Mouse (Mus musculus): ENCODE data around the gene Ubr4. TPM values are rescaled to one million over a fixed set of nuclear protein-coding genes. Genes with fewer than 3 reads are reported as not detected.
A peak's percentile ranks its signal among the peaks of the same experiment; 100 is the strongest.

Gene Ubr4
- polyA plus RNA-seq, 1 experiment from 2014 or later: 84.5 TPM

DNA sequence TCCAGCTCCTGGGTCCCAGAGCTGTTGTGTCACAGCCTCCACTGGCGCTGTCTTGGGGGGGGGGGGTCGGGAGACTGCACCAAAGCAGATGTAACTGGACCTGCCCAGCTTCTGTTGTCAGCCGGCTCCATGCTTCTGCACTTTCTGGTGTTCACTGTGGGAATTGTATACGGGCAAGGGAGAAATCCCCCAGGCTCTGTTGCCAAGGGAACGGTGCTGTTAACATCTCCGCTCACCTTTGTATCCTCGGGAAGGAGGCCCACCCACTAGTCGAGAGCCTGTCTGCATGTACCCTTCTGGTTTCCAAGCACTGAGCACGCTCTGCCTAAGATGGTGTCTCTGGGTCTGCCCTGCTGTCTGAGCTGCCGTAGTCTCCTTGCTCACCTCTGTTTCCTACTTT, 134.7 kb downstream of the Ubr4 start:
- 57% methylated on average over 10 of the region's 10 CpGs for WGBS
- H3K4me3 ChIP-seq (ENCODE audit: low read depth, low read length): no peak overlapping the region
- no peaks in the 10 kb centered on the region for H3K27me3 ChIP-seq (ENCODE audit: insufficient read depth, low read length)
- no peaks in the 10 kb centered on the region for H3K9me3 ChIP-seq (ENCODE audit: low read depth, low read length)
- H3K4me2 ChIP-seq: no peak overlapping the region
- DNase-seq: no peak
- peaks cover 97% of the 10 kb centered on the region for H3K36me3 ChIP-seq (ENCODE audit: insufficient read depth)
- TF ChIP-seq CTCF (IDR thresholded peaks at IDR 0.05; ENCODE audit: low read depth): no peak
- H3K4me1 ChIP-seq (ENCODE audit: insufficient read depth): no peaks in the 10 kb centered on the region
- H3K9ac ChIP-seq: no peak overlapping the region
- no peak for ATAC-seq (ENCODE audit: insufficient read depth)
- no peak overlapping the region for H3K27ac ChIP-seq (ENCODE audit: low read depth)

DNA sequence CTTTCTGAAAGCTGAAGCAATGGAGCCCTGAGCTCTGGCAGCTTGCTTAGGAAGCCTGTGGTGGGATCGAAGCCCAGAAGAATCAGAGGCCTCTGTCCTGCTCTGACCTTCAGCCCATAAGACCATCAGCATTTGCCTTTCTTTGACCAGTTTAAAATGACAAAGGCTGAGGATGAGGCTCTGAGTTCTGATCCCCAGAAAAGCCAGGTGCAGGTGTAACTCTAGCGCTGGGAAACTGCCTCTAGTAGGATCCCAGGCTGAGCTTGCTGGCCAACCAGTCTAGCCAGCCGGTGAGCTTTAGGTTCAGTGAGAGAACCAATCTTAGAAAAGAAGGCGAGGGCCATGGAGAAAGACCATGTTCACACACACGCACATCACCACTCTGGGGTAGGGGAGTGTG, 135.9 kb downstream of the Ubr4 start:
- no peak for TF ChIP-seq CTCF (IDR thresholded peaks at IDR 0.05; ENCODE audit: low read depth)
- Histone ChIP-seq H3K4me1 (ENCODE audit: insufficient read depth) (no peaks in the 10 kb centered on the region), H3K4me3 (ENCODE audit: low read depth, low read length) (no peak overlapping the region), H3K9ac (no peak overlapping the region), H3K9me3 (ENCODE audit: low read depth, low read length) (no peaks in the 10 kb centered on the region), H3K27ac (ENCODE audit: low read depth) (no peak overlapping the region), H3K27me3 (ENCODE audit: insufficient read depth, low read length) (no peaks in the 10 kb centered on the region), H3K4me2 (no peak overlapping the region), H3K36me3 (ENCODE audit: insufficient read depth) (peaks cover 85% of the 10 kb centered on the region)
- DNase-seq (no peak), ATAC-seq (ENCODE audit: insufficient read depth) (no peak)
- WGBS: 90% methylated on average over 5 of the region's 5 CpGs

GRCm38 (mm10) chr4:139489946-139490345, 137.5 kb downstream of the Ubr4 start:
- no peak for TF ChIP-seq CTCF (IDR thresholded peaks at IDR 0.05; ENCODE audit: low read depth)
- Histone ChIP-seq H3K4me1 (ENCODE audit: insufficient read depth) (no peaks in the 10 kb centered on the region), H3K4me2 (no peak overlapping the region), H3K9me3 (ENCODE audit: low read depth, low read length) (no peaks in the 10 kb centered on the region), H3K9ac (no peak overlapping the region), H3K27me3 (ENCODE audit: insufficient read depth, low read length) (no peaks in the 10 kb centered on the region), H3K27ac (ENCODE audit: low read depth) (no peak overlapping the region), H3K36me3 (ENCODE audit: insufficient read depth) (peaks cover 69% of the 10 kb centered on the region), H3K4me3 (ENCODE audit: low read depth, low read length) (no peak overlapping the region)
- WGBS: 83% methylated on average over 1 of the region's 1 CpGs
- DNase-seq: no peak
- no peak for ATAC-seq (ENCODE audit: insufficient read depth)

DNA sequence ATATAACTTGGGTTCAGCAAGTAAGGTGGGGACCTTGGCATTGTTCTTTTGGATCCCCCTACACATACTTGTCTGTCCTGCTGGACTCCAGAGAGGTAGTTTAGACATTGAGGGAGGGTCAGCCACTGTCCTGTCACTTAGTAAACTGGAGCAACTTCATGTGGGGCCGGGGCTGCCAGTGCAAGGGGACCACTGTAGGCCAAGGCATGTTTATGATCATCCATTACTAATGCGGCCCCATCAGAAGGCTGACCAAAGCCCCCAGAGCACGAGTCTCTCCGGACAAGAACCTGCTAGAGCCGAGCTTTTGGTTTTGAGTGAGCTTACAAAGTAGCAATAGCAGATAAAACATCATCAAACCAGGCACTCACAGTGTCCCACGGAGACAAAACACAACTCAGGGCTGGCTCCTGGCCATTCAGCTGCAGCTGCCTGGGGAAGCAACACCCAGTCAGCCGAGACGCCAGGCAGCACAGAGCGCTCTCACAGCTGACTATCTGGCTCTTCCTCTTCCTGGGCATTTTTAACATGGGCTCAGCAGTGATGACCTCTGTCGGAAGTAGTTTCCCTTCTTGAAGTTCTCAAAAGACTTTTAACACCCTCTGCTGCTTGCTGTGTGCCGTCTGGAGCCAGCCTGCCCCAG, 138.1 kb downstream of the Ubr4 start:
- no peaks in the 10 kb centered on the region for H3K9me3 ChIP-seq (ENCODE audit: low read depth, low read length)
- WGBS: 78% methylated on average over 11 of the region's 11 CpGs
- no peak for ATAC-seq (ENCODE audit: insufficient read depth)
- H3K4me3 ChIP-seq (ENCODE audit: low read depth, low read length): no peak overlapping the region
- peaks cover 63% of the 10 kb centered on the region for H3K36me3 ChIP-seq (ENCODE audit: insufficient read depth)
- peak; percentile 53 for DNase-seq
- H3K27me3 ChIP-seq (ENCODE audit: insufficient read depth, low read length): no peaks in the 10 kb centered on the region
- H3K4me2 ChIP-seq: no peak overlapping the region
- H3K4me1 ChIP-seq (ENCODE audit: insufficient read depth): no peaks in the 10 kb centered on the region
- H3K9ac ChIP-seq: no peak overlapping the region
- H3K27ac ChIP-seq (ENCODE audit: low read depth): no peak overlapping the region
- no peak for TF ChIP-seq CTCF (IDR thresholded peaks at IDR 0.05; ENCODE audit: low read depth)

GRCm38 (mm10) chr4:139491541-139492170, 139.2 kb downstream of the Ubr4 start:
- peaks cover 51% of the 10 kb centered on the region for H3K36me3 ChIP-seq (ENCODE audit: insufficient read depth)
- H3K4me2 ChIP-seq: no peak overlapping the region
- WGBS: 83% methylated on average over 5 of the region's 5 CpGs
- H3K27me3 ChIP-seq (ENCODE audit: insufficient read depth, low read length): no peaks in the 10 kb centered on the region
- ATAC-seq (ENCODE audit: insufficient read depth) (no peak), DNase-seq (no peak)
- H3K9ac ChIP-seq: no peak overlapping the region
- no peaks in the 10 kb centered on the region for H3K4me1 ChIP-seq (ENCODE audit: insufficient read depth)
- H3K9me3 ChIP-seq (ENCODE audit: low read depth, low read length): no peaks in the 10 kb centered on the region
- H3K4me3 ChIP-seq (ENCODE audit: low read depth, low read length): no peak overlapping the region
- no peak for TF ChIP-seq CTCF (IDR thresholded peaks at IDR 0.05; ENCODE audit: low read depth)
- H3K27ac ChIP-seq (ENCODE audit: low read depth): no peak overlapping the region

DNA sequence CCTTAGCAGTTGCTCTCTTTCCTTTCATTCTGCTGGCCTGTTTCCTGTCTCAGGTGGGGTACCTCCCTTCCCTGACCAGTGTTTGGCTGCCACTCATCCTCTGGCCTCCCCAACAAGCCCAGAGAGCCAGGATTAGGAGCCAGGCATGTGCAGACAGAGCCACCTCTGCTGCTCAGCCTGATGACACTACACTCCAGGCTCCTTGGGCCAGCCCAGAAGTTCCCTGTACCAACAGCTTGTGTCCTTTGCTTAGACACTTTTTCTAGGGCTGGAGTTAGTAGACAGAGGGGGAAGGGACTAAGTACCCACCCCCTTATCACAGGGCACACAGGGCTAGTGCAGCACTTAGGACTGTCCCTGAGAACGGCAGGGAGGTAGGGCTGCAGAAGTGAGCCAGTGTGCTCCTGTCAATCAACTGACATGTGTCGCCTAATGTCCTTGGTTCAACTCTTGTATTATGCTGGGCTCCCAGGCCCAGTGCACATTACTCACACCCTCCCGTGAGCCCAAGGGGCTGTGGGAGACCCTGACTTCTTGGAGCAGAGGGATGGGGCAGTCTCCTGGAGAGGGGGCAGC, 139.9 kb downstream of the Ubr4 start:
- WGBS: 26% methylated on average over 3 of the region's 3 CpGs
- no peak for ATAC-seq (ENCODE audit: insufficient read depth)
- Histone ChIP-seq H3K27me3 (ENCODE audit: insufficient read depth, low read length) (no peaks in the 10 kb centered on the region), H3K9me3 (ENCODE audit: low read depth, low read length) (no peaks in the 10 kb centered on the region), H3K36me3 (ENCODE audit: insufficient read depth) (peaks cover 45% of the 10 kb centered on the region), H3K9ac (no peak overlapping the region), H3K4me2 (no peak overlapping the region), H3K4me1 (ENCODE audit: insufficient read depth) (no peaks in the 10 kb centered on the region), H3K27ac (ENCODE audit: low read depth) (no peak overlapping the region), H3K4me3 (ENCODE audit: low read depth, low read length) (no peak overlapping the region)
- no peak for TF ChIP-seq CTCF (IDR thresholded peaks at IDR 0.05; ENCODE audit: low read depth)
- DNase-seq: no peak

DNA sequence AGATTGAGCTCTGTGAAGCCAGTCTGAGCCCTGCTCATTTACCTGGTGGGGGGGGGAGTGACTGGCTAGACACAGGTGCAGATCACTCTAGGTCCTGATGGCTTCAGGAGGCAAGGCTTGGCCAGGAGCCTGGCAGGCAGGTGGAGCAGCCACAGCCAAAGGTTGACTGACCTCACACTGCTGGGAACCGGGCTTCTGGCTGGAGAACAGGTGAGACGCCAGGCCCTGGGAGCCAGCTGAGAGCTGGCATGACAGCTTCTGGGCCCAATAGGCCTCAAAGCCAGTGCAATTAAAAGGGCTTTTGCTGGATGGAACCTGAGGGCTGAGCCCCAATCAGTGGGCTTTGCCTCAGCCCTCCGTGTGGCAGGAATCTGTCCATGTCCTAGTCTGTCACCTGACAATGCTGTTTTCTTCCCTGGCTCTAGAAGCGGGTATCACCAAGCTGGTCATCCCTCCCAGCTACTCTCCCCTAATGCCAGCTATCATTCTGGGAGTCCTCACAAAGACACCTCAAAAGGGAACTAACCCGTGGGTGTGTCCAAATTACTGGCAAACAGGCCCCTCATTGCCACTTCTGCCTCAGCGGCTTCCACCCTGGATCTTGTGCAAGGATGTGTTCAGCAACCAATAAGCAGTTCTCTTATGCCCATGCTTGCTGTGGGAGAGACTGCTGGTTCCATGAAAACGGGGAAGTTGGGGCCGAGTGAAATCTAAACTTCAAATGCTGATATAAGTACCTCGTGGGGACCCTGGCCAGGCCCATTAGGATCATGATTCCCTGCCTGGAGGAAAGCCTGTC, 141.0 kb downstream of the Ubr4 start:
- H3K36me3 ChIP-seq (ENCODE audit: insufficient read depth): peaks cover 34% of the 10 kb centered on the region
- no peak for DNase-seq
- H3K4me1 ChIP-seq (ENCODE audit: insufficient read depth): no peaks in the 10 kb centered on the region
- ATAC-seq (ENCODE audit: insufficient read depth): no peak
- no peak overlapping the region for H3K4me3 ChIP-seq (ENCODE audit: low read depth, low read length)
- H3K9ac ChIP-seq: no peak overlapping the region
- no peak overlapping the region for H3K27ac ChIP-seq (ENCODE audit: low read depth)
- no peaks in the 10 kb centered on the region for H3K9me3 ChIP-seq (ENCODE audit: low read depth, low read length)
- no peak for TF ChIP-seq CTCF (IDR thresholded peaks at IDR 0.05; ENCODE audit: low read depth)
- 62% methylated on average over 9 of the region's 9 CpGs for WGBS
- H3K4me2 ChIP-seq: no peak overlapping the region
- no peaks in the 10 kb centered on the region for H3K27me3 ChIP-seq (ENCODE audit: insufficient read depth, low read length)

Measured in lung, embryonic 14.5 days (tissue).